Mouse (Mus musculus): Measurements from ENCODE around the gene Padi2.

DNA sequence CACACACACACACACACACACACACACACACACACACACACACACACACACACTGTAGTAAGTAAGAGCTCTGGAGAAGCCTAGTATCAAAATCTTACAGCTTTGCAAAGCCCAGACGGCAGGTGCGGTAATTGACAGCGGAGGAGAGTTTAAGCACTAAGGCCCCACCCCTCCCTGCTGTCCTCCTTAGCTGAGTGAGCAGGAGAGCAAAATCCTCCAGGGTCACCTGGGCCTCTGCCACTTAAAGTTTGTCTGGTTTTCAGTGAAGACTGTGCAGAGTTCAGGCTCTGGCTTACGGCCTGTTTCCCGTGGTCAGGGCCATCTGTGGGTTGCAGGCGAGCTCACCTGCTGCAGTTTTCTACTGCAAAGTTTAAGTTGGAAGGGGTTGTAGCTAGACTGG, 42.3 kb downstream of the Padi2 start:
- TF ChIP-seq GATA1 (IDR thresholded peaks at IDR 0.05; ENCODE audit: borderline replicate concordance, low read length) (no peak), TAL1 (conservative IDR thresholded peaks at IDR 0.05; ENCODE audit: low read depth, low read length) (no peak), CTCF (IDR thresholded peaks at IDR 0.05; ENCODE audit: low read depth, low read length) (no peak), GATA2 (IDR thresholded peaks at IDR 0.05; ENCODE audit: borderline replicate concordance, low read depth, low read length) (no peak), POLR2AphosphoS5 (IDR thresholded peaks at IDR 0.05; ENCODE audit: insufficient replicate concordance, low read depth, low read length) (no peak)

Data from G1E (cell line).